Mouse (Mus musculus) intestine, postnatal 0 days (tissue): Measurements from ENCODE around the gene Tbxa2r. TPM values are rescaled to one million over a fixed set of nuclear protein-coding genes. Genes with fewer than 3 reads are reported as not detected.

Experiments used
- ATAC-seq: fragments of 200-750 bp; cut with Nextera tagmentation; 2 replicates; pipeline ENCODE4 v1.8.0; 2017; ENCODE audit warnings: mild to moderate bottlenecking, moderate TSS enrichment, moderate library complexity
- H3K27ac ChIP-seq: fragments of 300-500 bp; sonication (generic); 2 replicates; pipeline ENCODE4 v1.5.1; 2014; ENCODE audit warnings: mild to moderate bottlenecking, low read depth, low read length, moderate library complexity
- H3K27me3 ChIP-seq: fragments of 300-500 bp; sonication (generic); replicated peaks from 2 replicates; pipeline ENCODE4 v1.6.1; 2014; ENCODE audit warnings: low read length, mixed read lengths; ENCODE audit not compliant: control insufficient read depth, insufficient read depth
- H3K36me3 ChIP-seq: fragments of 300-500 bp; sonication (generic); 2 replicates; pipeline ENCODE4 v1.6.1; 2014; ENCODE audit warnings: mild to moderate bottlenecking, moderate library complexity; ENCODE audit not compliant: control insufficient read depth, insufficient read depth
- H3K4me1 ChIP-seq: fragments of 300-500 bp; sonication (generic); replicated peaks from 2 replicates; pipeline ENCODE4 v1.6.1; 2014; ENCODE audit warnings: antibody characterized with exemption, low read length, mixed read lengths; ENCODE audit not compliant: control insufficient read depth, insufficient read depth
- H3K4me2 ChIP-seq: fragments of 300-500 bp; sonication (generic); replicated peaks from 2 replicates; pipeline ENCODE4 v1.6.1; 2014; ENCODE audit warnings: low read depth, mild to moderate bottlenecking, moderate library complexity
- H3K4me3 ChIP-seq: fragments of 300-500 bp; sonication (generic); 2 replicates; pipeline ENCODE4 v1.5.1; 2014; ENCODE audit warnings: low read depth, low read length
- H3K9ac ChIP-seq: fragments of 300-500 bp; sonication (generic); 2 replicates; pipeline ENCODE4 v1.6.1; 2014; ENCODE audit warnings: mild to moderate bottlenecking, low read depth, low read length
- H3K9me3 ChIP-seq: fragments of 300-500 bp; sonication (generic); 2 replicates; pipeline ENCODE4 v1.6.1; 2016; ENCODE audit warnings: mixed run types; ENCODE audit not compliant: control insufficient read depth
- CTCF ChIP-seq: sonication (generic); IDR thresholded peaks from 2 replicates; pipeline ENCODE4 v1.5.1; 2016; ENCODE audit warnings: low read depth, mild to moderate bottlenecking, control low read depth, antibody characterized with exemption, moderate library complexity
- WGBS: fragments of 180-500 bp; shearing (Covaris S2); extraction: QIAGEN DNeasy Blood & Tissue Kit; methylation state at CpG from one replicate; pipeline ENCODE4 v1.1.7; 2014; 5-methylcytosine and 5-hydroxymethylcytosine counted together
- polyA plus RNA-seq: library from polyadenylated mRNA; unstranded; fragments of >200 nt; fragmentation: Nextera tagmentation; extraction: Ambion mirVana; gene quantifications from 2 replicates; pipeline ENCODE4 v1.2.1, GENCODE M21; 2015

Gene Tbxa2r
- polyA plus RNA-seq, 1 experiment from 2014 or later: 9.8 TPM

DNA sequence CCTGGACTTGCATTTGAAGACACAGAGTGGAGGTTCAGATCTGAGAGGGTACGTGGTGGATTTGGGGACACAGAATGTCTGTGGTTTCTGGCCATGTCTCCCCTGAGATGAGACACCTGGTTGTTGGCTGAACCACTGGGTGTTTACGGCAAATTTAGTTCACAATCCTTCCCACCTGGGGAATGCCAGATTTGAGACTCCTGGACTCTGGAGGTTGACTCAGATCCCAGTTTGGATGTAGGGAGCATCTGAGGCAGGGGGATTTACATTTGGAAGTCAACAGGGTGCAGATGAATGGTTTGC, 48.8 kb downstream of the Tbxa2r start:
- ATAC-seq: no peak
- no peak for TF ChIP-seq CTCF
- H3K36me3 ChIP-seq: peaks cover 30% of the 10 kb centered on the region
- whole genome bisulfite sequencing: 29% methylated on average over 2 of the region's 2 CpGs
- H3K27ac ChIP-seq: no peak overlapping the region; the same call in 1 of the 2 replicates
- H3K9me3 ChIP-seq: no peaks in the 10 kb centered on the region
- H3K4me1 ChIP-seq: peaks cover 11% of the 10 kb centered on the region
- peak overlapping the region; percentile 91 for H3K9ac ChIP-seq
- H3K4me3 ChIP-seq: peak overlapping the region; percentile 86
- no peaks in the 10 kb centered on the region for H3K27me3 ChIP-seq
- H3K4me2 ChIP-seq: peak overlapping the region; percentile 93

DNA sequence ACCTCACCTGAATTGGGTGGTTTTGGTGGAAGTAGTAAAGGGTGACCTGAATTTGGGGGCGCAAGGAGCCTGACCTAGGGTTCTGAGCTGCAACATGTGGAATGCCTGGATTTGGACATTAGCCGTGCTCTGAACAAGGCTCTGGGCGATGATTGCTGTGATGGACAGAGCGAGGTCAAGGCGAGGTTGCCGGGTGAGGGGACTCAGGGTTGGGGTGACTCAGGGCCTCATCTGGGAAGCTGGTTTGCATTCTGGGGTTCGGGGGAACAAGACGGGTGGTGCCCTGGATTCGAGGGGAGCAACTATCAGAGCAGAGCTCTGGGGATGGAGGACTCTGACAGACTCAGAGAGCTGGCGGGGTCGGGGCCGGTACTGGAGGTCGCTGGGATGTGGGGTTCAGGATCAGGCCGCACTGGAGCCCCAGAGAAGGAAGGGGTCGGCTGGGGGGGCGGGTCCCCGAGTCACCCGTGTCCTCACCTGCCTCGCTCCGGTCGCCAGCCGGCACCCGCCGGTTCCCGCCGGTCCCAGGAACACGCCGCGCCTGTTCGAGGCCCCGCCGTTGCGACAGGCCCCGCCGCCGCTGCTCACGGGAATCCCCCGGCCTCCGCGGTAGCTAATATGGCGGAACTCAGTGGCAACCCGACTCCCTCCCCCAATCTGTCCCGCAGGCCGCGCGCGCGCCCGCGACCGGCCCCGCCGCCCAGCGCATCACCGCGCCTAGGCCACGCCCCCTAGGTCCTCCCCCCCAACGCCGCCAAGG, 49.4 kb downstream of the Tbxa2r start, which contains the start of gene Fzr1:
TSS of gene Fzr1 (minus strand) at position 724 of the 760 bp plus-strand sequence.
- Histone ChIP-seq H3K4me3 (peak within 1 kb of the TSS; percentile 86), H3K27me3 (no peaks in the 10 kb centered on the region), H3K27ac (peak within 1 kb of the TSS; percentile 75), H3K9me3 (no peaks in the 10 kb centered on the region), H3K4me2 (peak within 1 kb of the TSS; percentile 93), H3K9ac (peak within 1 kb of the TSS; percentile 91), H3K4me1 (peaks cover 11% of the 10 kb centered on the region), H3K36me3 (peaks cover 24% of the 10 kb centered on the region)
- ATAC-seq: no peak; the same call in 1 of the 2 replicates
- 1% methylated on average over 42 of the region's 59 CpGs for WGBS
- TF ChIP-seq CTCF: no peak

DNA sequence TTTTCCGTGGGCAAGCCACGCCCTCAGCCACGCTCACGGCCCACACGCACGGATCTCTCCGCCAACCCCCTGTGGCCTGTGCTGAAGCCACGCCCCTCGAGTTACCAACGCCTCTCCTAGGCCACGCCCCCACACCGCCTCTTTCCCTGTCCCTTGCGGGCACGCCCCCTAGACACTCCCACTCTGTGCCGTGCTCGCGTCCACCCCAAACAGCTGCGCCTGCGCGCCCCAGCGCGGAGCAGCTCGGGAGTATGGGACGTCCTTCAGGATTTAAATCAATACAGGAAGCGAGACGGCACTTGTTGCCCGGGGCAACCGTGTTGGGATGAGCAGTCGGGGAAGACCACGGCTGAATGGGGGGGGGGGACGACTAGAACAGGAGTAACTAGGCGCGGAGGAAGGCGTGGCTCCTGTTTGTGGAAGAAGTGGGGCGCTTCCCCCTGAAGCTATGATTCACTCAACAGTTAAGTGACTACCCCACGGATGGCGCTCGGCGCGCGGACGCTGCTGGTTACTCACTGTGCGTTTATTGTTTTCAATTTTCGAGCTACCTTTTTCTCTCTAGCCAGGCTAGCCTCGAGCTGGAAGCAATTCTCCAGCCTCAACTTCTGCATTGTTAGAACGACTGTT, 50.1 kb downstream of the Tbxa2r start:
- Histone ChIP-seq H3K9ac (0 out of 2 replicates have a peak overlapping the region, but pooled peaks have one; percentile 91), H3K4me3 (peak overlapping the region; percentile 86), H3K27me3 (no peaks in the 10 kb centered on the region), H3K4me1 (peaks cover 11% of the 10 kb centered on the region), H3K36me3 (peaks cover 17% of the 10 kb centered on the region), H3K4me2 (peak overlapping the region; percentile 93), H3K9me3 (no peaks in the 10 kb centered on the region), H3K27ac (peak overlapping the region; percentile 75; the same call in 1 of the 2 replicates)
- peak; percentile 89 for ATAC-seq
- peak; percentile 26; the same call in 1 of the 2 replicates for TF ChIP-seq CTCF
- under 1% methylated on average over 46 of the region's 46 CpGs for WGBS

- Histone ChIP-seq H3K27me3 (no peaks in the 10 kb centered on the region), H3K9me3 (no peaks in the 10 kb centered on the region), H3K4me1 (peaks cover 11% of the 10 kb centered on the region), H3K9ac (no peak overlapping the region), H3K36me3 (peaks cover 12% of the 10 kb centered on the region), H3K27ac (no peak overlapping the region), H3K4me2 (peak overlapping the region; percentile 93), H3K4me3 (peak overlapping the region; percentile 86)
- no peak for TF ChIP-seq CTCF
- WGBS: 59% methylated on average over 3 of the region's 3 CpGs
- no peak for ATAC-seq
These were observed 50.6 kb downstream of the Tbxa2r start for GRCm38 (mm10) chr10:81379183-81379553.

- no peak for TF ChIP-seq CTCF
- Histone ChIP-seq H3K9me3 (no peaks in the 10 kb centered on the region), H3K4me3 (no peak overlapping the region), H3K4me1 (peaks cover 11% of the 10 kb centered on the region), H3K27ac (no peak overlapping the region), H3K27me3 (no peaks in the 10 kb centered on the region), H3K4me2 (no peak overlapping the region), H3K36me3 (peaks cover 6% of the 10 kb centered on the region), H3K9ac (no peak overlapping the region)
- ATAC-seq: no peak
- WGBS: 84% methylated on average over 6 of the region's 6 CpGs
These were observed 51.4 kb downstream of the Tbxa2r start for GRCm38 (mm10) chr10:81379809-81380378.

DNA sequence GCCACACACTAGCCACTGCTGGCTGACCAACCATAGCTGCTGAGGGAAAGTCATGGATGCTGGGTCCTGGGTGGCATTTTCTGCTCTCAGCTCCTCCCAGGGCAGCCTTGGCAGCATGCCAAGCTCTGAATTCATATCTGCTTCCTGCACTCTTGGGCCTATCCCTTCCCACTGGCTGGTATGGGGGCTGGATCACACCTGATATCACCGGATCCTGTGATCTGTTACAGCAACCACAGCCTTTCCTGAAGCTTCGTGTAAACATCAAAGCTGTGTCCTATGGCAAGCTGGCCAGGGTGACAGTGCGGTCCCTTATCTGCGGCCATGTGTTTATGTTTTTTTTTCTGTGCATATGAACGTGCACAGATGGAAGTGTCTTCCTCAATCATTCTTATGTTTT, 53.5 kb downstream of the Tbxa2r start:
- ATAC-seq: no peak
- Histone ChIP-seq H3K4me1 (peaks cover 7% of the 10 kb centered on the region), H3K9me3 (no peaks in the 10 kb centered on the region), H3K36me3 (peaks cover 14% of the 10 kb centered on the region; the same call in 1 of the 2 replicates), H3K4me2 (no peak overlapping the region), H3K27ac (0 out of 2 replicates have a peak overlapping the region, but pooled peaks have one; percentile 21), H3K27me3 (no peaks in the 10 kb centered on the region), H3K9ac (no peak overlapping the region), H3K4me3 (no peak overlapping the region)
- no peak for TF ChIP-seq CTCF
- 28% methylated on average over 5 of the region's 5 CpGs for WGBS
